Mouse (Mus musculus): ENCODE results near the gene Nrl. TPM values are rescaled to one million over a fixed set of nuclear protein-coding genes. Genes with fewer than 3 reads are reported as not detected.

Nrl gene
- polyA plus RNA-seq, 1 experiment from 2014 or later, result 0.05 TPM

GRCm38 (mm10) chr14:55496761-55497448 lies 27.9 kb downstream of the Nrl start:
- no peaks in the 10 kb centered on the region for H3K9me3 ChIP-seq
- no peak overlapping the region for H3K4me2 ChIP-seq
- H3K36me3 ChIP-seq, result peaks cover 79% of the 10 kb centered on the region
- no peak overlapping the region for H3K9ac ChIP-seq
- peaks cover 17% of the 10 kb centered on the region for H3K4me1 ChIP-seq (replicated peaks)
- WGBS, result 79% methylated on average over 15 of the region's 16 CpGs
- no peak overlapping the region for H3K27ac ChIP-seq
- peak; percentile 19; the same call in 1 of the 2 replicates for ATAC-seq (ENCODE audit: low FRiP score)
- no peak overlapping the region for H3K4me3 ChIP-seq
- H3K27me3 ChIP-seq, result no peaks in the 10 kb centered on the region

GRCm38 (mm10) chr14:55495509-55496240 lies 29.1 kb downstream of the Nrl start:
- Histone ChIP-seq H3K4me1 (replicated peaks) (peaks cover 22% of the 10 kb centered on the region), H3K36me3 (peaks cover 67% of the 10 kb centered on the region), H3K9ac (no peak overlapping the region), H3K9me3 (no peaks in the 10 kb centered on the region), H3K4me3 (no peak overlapping the region), H3K4me2 (no peak overlapping the region), H3K27me3 (no peaks in the 10 kb centered on the region), H3K27ac (no peak overlapping the region)
- no peak for ATAC-seq (ENCODE audit: low FRiP score)
- 82% methylated on average over 20 of the region's 20 CpGs for WGBS

- Histone ChIP-seq H3K27me3 (no peaks in the 10 kb centered on the region), H3K9ac (0 out of 2 replicates have a peak overlapping the region, but pooled peaks have one; percentile 35), H3K36me3 (peaks cover 37% of the 10 kb centered on the region), H3K9me3 (no peaks in the 10 kb centered on the region), H3K27ac (no peak overlapping the region), H3K4me2 (peak overlapping the region; percentile 77), H3K4me1 (replicated peaks) (peaks cover 24% of the 10 kb centered on the region), H3K4me3 (peak overlapping the region; percentile 86)
- ATAC-seq (ENCODE audit: low FRiP score), result no peak
- WGBS, result 44% methylated on average over 3 of the region's 3 CpGs
Measured at GRCm38 (mm10) chr14:55492103-55492502, 32.7 kb downstream of the Nrl start.

GRCm38 (mm10) chr14:55491291-55491833 lies 33.4 kb downstream of the Nrl start:
- Histone ChIP-seq H3K36me3 (peaks cover 33% of the 10 kb centered on the region), H3K4me3 (peak overlapping the region; percentile 86), H3K9ac (peak overlapping the region; percentile 95), H3K4me2 (peak overlapping the region; percentile 77), H3K27ac (peak overlapping the region; percentile 95), H3K4me1 (replicated peaks) (peaks cover 24% of the 10 kb centered on the region), H3K9me3 (no peaks in the 10 kb centered on the region), H3K27me3 (no peaks in the 10 kb centered on the region)
- peak; percentile 79 for ATAC-seq (ENCODE audit: low FRiP score)
- WGBS, result 1% methylated on average over 30 of the region's 30 CpGs

GRCm38 (mm10) chr14:55490361-55491201 lies 34.2 kb downstream of the Nrl start, which contains the start of gene Carmil3:
Gene Carmil3, plus strand, starts transcription at chr14:55490651.
- Histone ChIP-seq H3K4me1 (replicated peaks) (peaks cover 24% of the 10 kb centered on the region), H3K9me3 (no peaks in the 10 kb centered on the region), H3K27me3 (no peaks in the 10 kb centered on the region), H3K4me2 (peak within 1 kb of the TSS; percentile 77), H3K4me3 (peak within 1 kb of the TSS; percentile 86), H3K27ac (peak within 1 kb of the TSS; percentile 95), H3K9ac (peak within 1 kb of the TSS; percentile 95), H3K36me3 (peaks cover 25% of the 10 kb centered on the region)
- under 1% methylated on average over 68 of the region's 68 CpGs for WGBS
- ATAC-seq (ENCODE audit: low FRiP score), result peak; percentile 92

GRCm38 (mm10) chr14:55486836-55487235 lies 37.9 kb downstream of the Nrl start:
- Histone ChIP-seq H3K4me2 (no peak overlapping the region), H3K4me1 (replicated peaks) (peaks cover 11% of the 10 kb centered on the region), H3K9ac (no peak overlapping the region), H3K27me3 (no peaks in the 10 kb centered on the region), H3K4me3 (no peak overlapping the region), H3K27ac (no peak overlapping the region), H3K36me3 (no peaks in the 10 kb centered on the region), H3K9me3 (no peaks in the 10 kb centered on the region)
- WGBS, result 81% methylated on average over 8 of the region's 8 CpGs
- no peak for ATAC-seq (ENCODE audit: low FRiP score)

- 72% methylated on average over 5 of the region's 5 CpGs for WGBS
- ATAC-seq (ENCODE audit: low FRiP score), result no peak
- no peak overlapping the region for H3K9ac ChIP-seq
Measured at GRCm38 (mm10) chr14:55484430-55485085, 40.2 kb downstream of the Nrl start.

GRCm38 (mm10) chr14:55479629-55480028 lies 45.2 kb downstream of the Nrl start:
- H3K27ac ChIP-seq, result no peak overlapping the region
- no peaks in the 10 kb centered on the region for H3K9me3 ChIP-seq
- H3K4me3 ChIP-seq, result no peak overlapping the region
- no peak overlapping the region for H3K9ac ChIP-seq
- H3K4me1 ChIP-seq (replicated peaks), result peaks cover 4% of the 10 kb centered on the region; the same call in 1 of the 2 replicates
- 92% methylated on average over 10 of the region's 10 CpGs for WGBS
- no peaks in the 10 kb centered on the region for H3K27me3 ChIP-seq
- no peak for ATAC-seq (ENCODE audit: low FRiP score)
- no peak overlapping the region for H3K4me2 ChIP-seq
- H3K36me3 ChIP-seq, result no peaks in the 10 kb centered on the region

More at GRCm38 (mm10) chr14:55484430-55485085, 40.2 kb downstream of the Nrl start:
- Histone ChIP-seq H3K36me3 (no peaks in the 10 kb centered on the region), H3K27me3 (no peaks in the 10 kb centered on the region), H3K4me1 (replicated peaks) (0 out of 2 replicates have a peak, but pooled peaks cover under 1% of the 10 kb centered on the region), H3K4me3 (no peak overlapping the region), H3K9me3 (no peaks in the 10 kb centered on the region), H3K27ac (no peak overlapping the region), H3K4me2 (no peak overlapping the region)

GRCm38 (mm10) chr14:55478651-55479599 lies 45.9 kb downstream of the Nrl start, which contains the start of gene Dhrs4:
Gene Dhrs4, plus strand, starts transcription at chr14:55478758.
- peak within 1 kb of the TSS; percentile 43 for H3K4me3 ChIP-seq
- H3K4me1 ChIP-seq (replicated peaks), result peaks cover 4% of the 10 kb centered on the region; the same call in 1 of the 2 replicates
- no peaks in the 10 kb centered on the region for H3K27me3 ChIP-seq
- ATAC-seq (ENCODE audit: low FRiP score), result peak; percentile 93
- WGBS, result 2% methylated on average over 38 of the region's 38 CpGs
- H3K9ac ChIP-seq, result peak within 1 kb of the TSS; percentile 67
- H3K4me2 ChIP-seq, result peak within 1 kb of the TSS; percentile 56
- 0 out of 2 replicates have a peak within 1 kb of the TSS, but pooled peaks have one; percentile 19 for H3K27ac ChIP-seq
- no peaks in the 10 kb centered on the region for H3K9me3 ChIP-seq
- H3K36me3 ChIP-seq, result no peaks in the 10 kb centered on the region

- H3K9ac ChIP-seq, result no peak overlapping the region
- WGBS, result 92% methylated on average over 5 of the region's 5 CpGs
- no peaks in the 10 kb centered on the region for H3K9me3 ChIP-seq
- peaks cover 4% of the 10 kb centered on the region; the same call in 1 of the 2 replicates for H3K4me1 ChIP-seq (replicated peaks)
- H3K4me2 ChIP-seq, result peak overlapping the region; percentile 56; the same call in 1 of the 2 replicates
- no peaks in the 10 kb centered on the region for H3K27me3 ChIP-seq
- H3K4me3 ChIP-seq, result no peak overlapping the region
- H3K27ac ChIP-seq, result no peak overlapping the region
- no peak for ATAC-seq (ENCODE audit: low FRiP score)
- no peaks in the 10 kb centered on the region for H3K36me3 ChIP-seq
Measured at GRCm38 (mm10) chr14:55477829-55478228, 47.0 kb downstream of the Nrl start.
